Mouse (Mus musculus) heart, embryonic 11.5 days (tissue): ENCODE results near the gene Atp1a4. TPM values are rescaled to one million over a fixed set of nuclear protein-coding genes. Genes with fewer than 3 reads are reported as not detected.
A peak's percentile ranks its signal among the peaks of the same experiment; 100 is the strongest.

Experiments used
- ATAC-seq: fragments of 200-750 bp; cut with Nextera tagmentation; replicated peaks from 2 replicates; pipeline ENCODE4 v1.8.0; 2017; ENCODE audit warnings: moderate library complexity; ENCODE audit not compliant: insufficient number of reproducible peaks, low FRiP score, low TSS enrichment
- H3K27ac ChIP-seq: fragments of 300-500 bp; sonication (generic); 2 replicates; pipeline ENCODE4 v1.5.1; 2014; ENCODE audit warnings: mild to moderate bottlenecking, low read depth, low read length
- H3K27me3 ChIP-seq: fragments of 300-500 bp; sonication (generic); 2 replicates; pipeline ENCODE4 v1.6.1; 2014; ENCODE audit warnings: mild to moderate bottlenecking, low read length, mixed read lengths; ENCODE audit not compliant: control insufficient read depth, insufficient read depth
- H3K36me3 ChIP-seq: fragments of 300-500 bp; sonication (generic); 2 replicates; pipeline ENCODE4 v1.6.1; 2014; ENCODE audit warnings: mild to moderate bottlenecking, low read length, moderate library complexity, mixed read lengths; ENCODE audit not compliant: control insufficient read depth, insufficient read depth
- H3K4me1 ChIP-seq: fragments of 300-500 bp; sonication (generic); 2 replicates; pipeline ENCODE4 v1.6.1; 2014; ENCODE audit warnings: low read length; ENCODE audit not compliant: control insufficient read depth, insufficient read depth
- H3K4me2 ChIP-seq: fragments of 300-500 bp; sonication (generic); 2 replicates; pipeline ENCODE4 v1.6.1; 2014; ENCODE audit warnings: mild to moderate bottlenecking, moderate library complexity
- H3K4me3 ChIP-seq: fragments of 300-500 bp; sonication (generic); 2 replicates; pipeline ENCODE4 v1.5.1; 2014; ENCODE audit warnings: low read depth, low read length
- H3K9ac ChIP-seq: fragments of 300-500 bp; sonication (generic); 2 replicates; pipeline ENCODE4 v1.6.1; 2014; ENCODE audit warnings: mild to moderate bottlenecking, low read depth, low read length, moderate library complexity
- H3K9me3 ChIP-seq: fragments of 300-500 bp; sonication (generic); replicated peaks from 2 replicates; pipeline ENCODE4 v1.6.1; 2016; ENCODE audit warnings: low read length; ENCODE audit not compliant: control insufficient read depth
- WGBS: fragments of 180-500 bp; shearing (Covaris S2); extraction: QIAGEN DNeasy Blood & Tissue Kit; methylation state at CpG from one replicate; pipeline ENCODE4 v1.1.7; 2014; ENCODE audit not compliant: insufficient replicate concordance; 5-methylcytosine and 5-hydroxymethylcytosine counted together
- polyA plus RNA-seq: library from polyadenylated mRNA; unstranded; fragments of >200 nt; fragmentation: Nextera tagmentation; extraction: Ambion mirVana; gene quantifications from 2 replicates; pipeline ENCODE4 v1.2.1, GENCODE M21; 2014

Gene Atp1a4
- polyA plus RNA-seq, 1 experiment from 2014 or later: 0.31 TPM

DNA sequence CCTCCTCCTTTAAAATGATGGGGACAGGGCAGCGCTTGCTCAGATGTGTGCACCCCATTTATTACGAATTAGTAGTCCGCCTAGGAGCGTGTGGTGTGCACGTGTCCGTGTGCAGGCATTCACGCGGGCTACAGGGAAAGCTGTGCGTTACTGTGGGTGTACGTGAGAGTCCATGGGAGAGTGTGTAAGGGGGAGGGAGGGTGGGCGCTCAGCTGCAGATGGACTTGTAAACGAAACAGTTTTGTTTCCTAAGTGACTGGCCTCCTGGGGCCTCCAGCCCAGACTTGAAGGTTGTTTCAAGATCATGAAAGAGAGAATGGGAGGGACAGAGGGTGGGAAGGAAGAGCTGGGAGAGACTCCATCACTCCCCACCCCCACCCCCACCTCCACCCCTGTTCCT lies 43.0 kb upstream of the Atp1a4 start:
- Histone ChIP-seq H3K27ac (no peak overlapping the region), H3K36me3 (no peaks in the 10 kb centered on the region), H3K4me3 (no peak overlapping the region), H3K9me3 (no peaks in the 10 kb centered on the region), H3K4me1 (peaks cover 49% of the 10 kb centered on the region), H3K27me3 (no peaks in the 10 kb centered on the region), H3K4me2 (no peak overlapping the region), H3K9ac (no peak overlapping the region)
- ATAC-seq: no peak
- WGBS: 47% methylated on average over 12 of the region's 12 CpGs

GRCm38 (mm10) chr1:172300247-172300646 lies 42.0 kb upstream of the Atp1a4 start:
- ATAC-seq: no peak
- H3K4me1 ChIP-seq: peaks cover 58% of the 10 kb centered on the region

DNA sequence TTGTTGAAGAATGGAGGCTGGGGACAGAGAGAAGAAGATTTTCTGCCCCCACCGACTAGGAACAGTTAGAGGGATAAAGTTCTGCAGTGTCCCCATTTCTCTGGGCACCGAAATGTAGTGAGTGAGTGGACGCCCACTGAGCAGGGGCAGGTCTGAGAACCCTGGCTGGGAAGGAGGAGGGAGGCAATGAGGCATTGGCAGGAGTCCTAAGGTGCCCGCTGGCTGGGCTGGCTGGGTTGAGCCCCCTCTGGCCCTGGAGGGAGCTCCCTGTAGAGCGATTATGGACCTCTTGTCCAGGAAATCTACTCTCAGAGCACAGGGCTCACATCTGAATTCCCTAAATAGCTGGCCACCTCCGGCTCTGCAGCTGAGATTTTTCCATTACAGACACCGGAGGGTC lies 41.3 kb upstream of the Atp1a4 start:
- Histone ChIP-seq H3K27ac (peak overlapping the region; percentile 48), H3K27me3 (no peaks in the 10 kb centered on the region)
- no peak for ATAC-seq

More at GRCm38 (mm10) chr1:172300247-172300646, 42.0 kb upstream of the Atp1a4 start:
- peak overlapping the region; percentile 3; the same call in 1 of the 2 replicates for H3K9ac ChIP-seq
- H3K27me3 ChIP-seq: no peaks in the 10 kb centered on the region
- H3K4me2 ChIP-seq: no peak overlapping the region
- 45% methylated on average over 5 of the region's 5 CpGs for WGBS
- H3K27ac ChIP-seq: peak overlapping the region; percentile 48
- no peaks in the 10 kb centered on the region for H3K9me3 ChIP-seq
- H3K36me3 ChIP-seq: no peaks in the 10 kb centered on the region
- H3K4me3 ChIP-seq: no peak overlapping the region

GRCm38 (mm10) chr1:172297611-172298537 lies 39.7 kb upstream of the Atp1a4 start, which contains the start of gene Atp1a2:
Gene Atp1a2 (minus strand): TSS chr1:172298064.
- H3K9me3 ChIP-seq: no peaks in the 10 kb centered on the region
- peak within 1 kb of the TSS; percentile 75 for H3K9ac ChIP-seq
- H3K27ac ChIP-seq: peak within 1 kb of the TSS; percentile 79
- peak within 1 kb of the TSS; percentile 42 for H3K4me3 ChIP-seq
- no peaks in the 10 kb centered on the region for H3K36me3 ChIP-seq
- ATAC-seq: peak; percentile 32; the same call in 1 of the 2 replicates
- H3K4me2 ChIP-seq: peak within 1 kb of the TSS; percentile 68
- peaks cover 52% of the 10 kb centered on the region for H3K4me1 ChIP-seq
- no peaks in the 10 kb centered on the region for H3K27me3 ChIP-seq
- WGBS: 6% methylated on average over 16 of the region's 16 CpGs

More for the DNA sequence above, 41.3 kb upstream of the Atp1a4 start:
- Histone ChIP-seq H3K4me2 (no peak overlapping the region), H3K4me1 (peaks cover 56% of the 10 kb centered on the region), H3K36me3 (no peaks in the 10 kb centered on the region), H3K9ac (no peak overlapping the region), H3K9me3 (no peaks in the 10 kb centered on the region), H3K4me3 (no peak overlapping the region)
- WGBS: 34% methylated on average over 7 of the region's 7 CpGs

DNA sequence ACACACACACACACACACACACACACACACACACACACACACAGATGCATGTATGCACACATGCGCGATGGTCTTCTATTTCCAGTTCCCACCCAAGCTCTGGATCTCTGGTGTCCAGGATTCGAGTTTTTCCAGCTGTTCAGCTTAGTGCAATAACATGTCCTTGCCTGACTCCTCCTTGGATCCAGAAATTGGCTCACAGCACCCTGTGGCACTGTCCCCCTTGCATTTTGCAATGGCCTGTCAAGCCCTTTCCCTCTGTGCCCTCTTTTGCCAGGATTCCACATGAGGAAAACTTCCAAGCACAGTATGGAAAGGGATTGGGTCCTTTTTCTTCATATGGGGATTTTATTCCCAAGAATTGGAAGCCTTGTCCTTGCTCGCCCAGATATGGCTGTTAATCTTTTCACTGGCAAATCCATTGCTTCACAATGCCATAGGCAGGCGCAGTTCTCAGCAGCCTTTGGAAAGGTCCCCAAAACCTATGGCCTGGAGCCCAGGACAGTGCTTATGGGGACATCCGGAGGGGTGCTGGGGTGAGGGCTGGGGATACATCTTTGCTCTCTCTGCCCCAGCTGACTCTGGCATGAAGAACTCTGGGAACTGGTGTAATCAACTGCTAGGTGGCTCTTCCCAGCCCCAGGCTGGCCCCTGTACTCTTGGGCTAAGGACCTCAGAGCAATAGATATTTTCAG lies 38.7 kb upstream of the Atp1a4 start:
- Histone ChIP-seq H3K9ac (peak overlapping the region; percentile 75), H3K4me1 (peaks cover 46% of the 10 kb centered on the region)

GRCm38 (mm10) chr1:172295751-172296197 lies 37.6 kb upstream of the Atp1a4 start:
- no peak overlapping the region for H3K4me3 ChIP-seq
- H3K9ac ChIP-seq: peak overlapping the region; percentile 40
- H3K4me1 ChIP-seq: peaks cover 41% of the 10 kb centered on the region
- H3K36me3 ChIP-seq: no peaks in the 10 kb centered on the region; the same call in 1 of the 2 replicates
- H3K27ac ChIP-seq: no peak overlapping the region
- H3K9me3 ChIP-seq: no peaks in the 10 kb centered on the region
- peak overlapping the region; percentile 68 for H3K4me2 ChIP-seq
- 41% methylated on average over 4 of the region's 4 CpGs for WGBS
- H3K27me3 ChIP-seq: no peaks in the 10 kb centered on the region
- ATAC-seq: no peak

More for the DNA sequence above, 38.7 kb upstream of the Atp1a4 start:
- H3K27me3 ChIP-seq: no peaks in the 10 kb centered on the region
- H3K27ac ChIP-seq: peak overlapping the region; percentile 79; the same call in 1 of the 2 replicates
- peak overlapping the region; percentile 68 for H3K4me2 ChIP-seq
- H3K9me3 ChIP-seq: no peaks in the 10 kb centered on the region
- WGBS: 75% methylated on average over 6 of the region's 6 CpGs
- H3K4me3 ChIP-seq: peak overlapping the region; percentile 42
- no peaks in the 10 kb centered on the region for H3K36me3 ChIP-seq
- no peak for ATAC-seq

GRCm38 (mm10) chr1:172293449-172293848 lies 35.2 kb upstream of the Atp1a4 start:
- Histone ChIP-seq H3K9ac (no peak overlapping the region), H3K27ac (no peak overlapping the region), H3K36me3 (peaks cover 4% of the 10 kb centered on the region; the same call in 1 of the 2 replicates), H3K4me2 (no peak overlapping the region), H3K9me3 (no peaks in the 10 kb centered on the region), H3K4me3 (no peak overlapping the region), H3K27me3 (no peaks in the 10 kb centered on the region), H3K4me1 (peaks cover 25% of the 10 kb centered on the region)
- no peak for ATAC-seq
- WGBS: 79% methylated on average over 11 of the region's 11 CpGs

DNA sequence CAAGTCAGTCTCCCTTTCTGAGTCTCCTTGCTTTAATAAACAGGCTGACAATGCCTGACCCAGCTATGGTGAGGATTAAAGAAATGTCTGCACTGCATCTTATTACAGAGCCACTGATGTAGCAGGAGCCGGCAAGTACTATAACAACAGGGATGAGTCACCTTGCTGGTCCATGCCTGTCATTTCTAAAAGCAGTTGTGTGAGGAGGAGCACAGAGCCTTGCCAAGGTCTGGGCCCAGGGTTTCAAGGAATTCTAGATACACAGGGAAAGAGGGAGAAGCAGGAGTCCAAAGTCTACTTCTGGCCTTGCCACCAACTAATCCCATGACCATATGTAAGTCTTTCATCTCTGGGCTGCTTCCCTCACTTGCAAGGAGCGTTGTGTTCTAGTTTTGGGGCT lies 34.7 kb upstream of the Atp1a4 start:
- Histone ChIP-seq H3K4me3 (no peak overlapping the region), H3K4me2 (no peak overlapping the region), H3K27ac (no peak overlapping the region), H3K36me3 (peaks cover 4% of the 10 kb centered on the region; the same call in 1 of the 2 replicates), H3K9me3 (no peaks in the 10 kb centered on the region), H3K27me3 (no peaks in the 10 kb centered on the region), H3K9ac (no peak overlapping the region), H3K4me1 (peaks cover 19% of the 10 kb centered on the region)
- no peak for ATAC-seq
- 88% methylated on average over 2 of the region's 2 CpGs for WGBS
